Mouse (Mus musculus) layer of hippocampus, postnatal 36 days (tissue): ENCODE results near the gene Gpr4. TPM values are rescaled to one million over a fixed set of nuclear protein-coding genes. Genes with fewer than 3 reads are reported as not detected.

Experiments
- DNase-seq, 2 experiments: peaks; one replicate each; pipeline ENCODE4 v3.0.0; 2022
- total RNA-seq, 2 experiments: library from RNA; stranded (reverse); gene quantifications; 2 replicates each; pipeline ENCODE4 v1.2.3; 2021

The Gpr4 gene
- total RNA-seq, 2 experiments from 2014 or later, result 2.4 to 2.5 TPM

DNA sequence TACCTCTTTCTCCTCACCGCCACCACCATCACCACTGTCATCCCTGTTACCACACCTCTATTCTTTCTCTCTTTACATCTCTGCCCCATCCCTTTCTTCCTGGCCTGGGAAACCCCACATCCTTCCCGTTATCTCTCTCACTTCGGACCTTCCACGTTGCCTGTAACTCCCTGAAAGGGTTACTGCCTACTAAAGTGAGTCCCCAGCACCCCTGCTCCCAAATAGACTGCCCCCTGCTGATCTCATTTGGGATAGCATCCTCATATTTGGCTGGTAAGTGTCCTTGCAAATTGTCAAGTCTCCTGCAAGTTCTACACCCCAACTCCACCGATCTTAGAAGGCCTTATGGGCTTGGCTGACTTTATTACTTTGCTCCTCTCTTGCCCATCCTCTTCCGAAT lies 15.7 kb upstream of the Gpr4 start:
- DNase-seq, result no peak

DNA sequence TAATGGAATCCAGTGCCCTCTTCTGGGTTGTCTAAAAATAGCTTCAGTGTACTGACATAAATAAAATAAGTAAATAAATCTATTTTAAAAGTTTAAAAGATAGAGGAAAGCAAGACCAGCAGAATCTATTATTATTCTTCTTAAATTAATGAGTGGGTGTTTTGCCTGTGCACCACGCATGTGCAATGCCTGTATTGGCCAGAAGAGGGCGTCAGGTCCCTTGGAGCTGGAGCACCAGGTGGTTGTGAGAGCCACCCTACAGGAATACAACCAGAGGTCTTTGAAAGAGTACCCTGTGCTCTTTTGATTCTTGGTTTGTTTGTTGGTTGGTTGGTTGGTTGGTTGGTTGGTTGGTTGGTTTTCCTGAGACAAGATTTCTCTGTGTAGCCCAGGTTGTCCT lies 14.4 kb upstream of the Gpr4 start:
- no peak for DNase-seq

DNA sequence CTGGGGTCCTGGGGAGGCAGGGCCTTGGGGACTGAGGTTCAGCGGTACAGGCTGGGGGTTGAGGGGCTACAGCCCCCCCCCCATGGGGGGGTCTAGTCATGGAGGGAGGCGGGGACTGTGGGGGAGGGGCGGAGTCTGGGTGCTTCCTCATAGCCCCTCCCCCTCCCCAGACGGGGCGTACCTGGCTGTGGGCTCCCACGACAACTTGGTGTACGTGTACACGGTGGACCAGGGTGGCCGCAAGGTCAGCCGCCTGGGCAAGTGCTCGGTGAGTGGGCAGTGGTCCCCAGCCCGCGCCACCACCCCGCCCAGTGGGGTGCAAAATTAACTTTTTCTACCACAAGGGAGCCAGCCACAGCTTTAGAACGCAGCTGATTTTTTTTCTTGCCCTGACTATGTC lies 10.7 kb upstream of the Gpr4 start:
- DNase-seq, result no peak

DNA sequence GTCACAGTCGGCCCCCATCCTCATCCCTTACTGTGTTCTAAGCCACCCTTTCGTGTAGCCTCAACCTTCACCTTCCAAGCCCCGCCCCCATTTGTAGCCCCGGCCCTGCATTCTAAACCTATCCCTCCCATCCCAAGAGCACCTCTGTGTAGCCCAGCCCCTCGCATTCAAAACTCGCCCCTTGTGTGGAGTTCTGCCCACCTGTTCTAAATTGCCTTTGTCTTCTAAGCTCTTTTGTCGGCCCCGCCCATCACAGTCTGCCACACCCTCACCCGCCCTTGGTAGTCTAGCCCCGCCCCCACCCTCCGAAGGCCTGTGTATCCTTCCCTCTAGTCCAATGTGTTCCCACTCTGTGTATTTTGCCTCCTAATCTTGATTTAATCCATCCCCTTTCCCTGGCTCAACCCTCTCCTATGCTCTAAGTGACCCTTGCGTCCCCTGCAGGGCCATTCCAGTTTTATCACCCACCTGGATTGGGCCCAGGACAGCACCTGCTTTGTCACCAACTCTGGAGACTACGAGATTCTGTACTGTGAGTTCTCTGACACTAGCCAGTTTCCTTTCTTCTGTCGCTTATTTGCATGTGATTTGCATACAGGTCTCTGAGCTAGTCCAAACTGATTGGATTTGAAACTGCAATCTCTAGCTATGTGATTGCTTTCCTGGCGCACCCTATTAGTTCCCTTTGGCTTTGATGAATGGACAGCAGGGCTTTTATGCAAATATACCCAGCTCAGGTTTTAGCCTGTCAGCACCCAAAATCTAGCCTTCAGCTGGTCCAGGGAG lies 10.1 kb upstream of the Gpr4 start:
- DNase-seq, result no peak

DNA sequence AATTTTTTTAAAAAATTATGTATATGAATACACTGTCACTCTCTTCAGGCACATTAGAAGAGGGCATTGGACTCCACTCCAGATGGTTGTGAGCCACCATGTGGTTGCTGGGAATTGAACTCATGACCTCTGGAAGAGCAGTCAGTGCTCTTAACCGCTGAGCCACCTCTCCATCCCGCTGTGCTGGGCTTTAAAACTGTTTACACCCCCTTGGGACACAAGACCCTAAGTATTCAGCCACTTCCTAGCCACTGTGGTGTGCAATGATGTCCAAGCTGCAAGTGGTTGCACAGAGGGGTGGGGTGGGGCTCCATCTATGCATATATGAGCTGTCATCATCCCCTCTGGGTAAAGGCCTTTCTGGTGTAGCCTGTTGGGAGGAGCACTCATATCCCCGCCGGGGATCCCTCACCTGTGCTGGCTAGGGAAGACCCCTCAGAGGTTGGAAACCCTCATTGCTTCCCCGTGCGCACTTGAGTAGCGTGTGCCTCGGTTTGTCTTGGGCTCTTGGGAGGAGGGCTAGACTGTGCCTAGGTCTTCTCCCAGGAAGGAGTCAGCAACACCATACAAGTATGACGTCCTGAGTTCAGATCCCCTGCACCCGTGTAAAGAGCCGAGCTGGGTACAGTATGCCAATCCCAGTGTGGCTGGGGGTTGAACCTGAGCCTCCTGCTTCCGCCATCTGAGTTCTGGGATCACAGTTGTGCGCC lies 4.0 kb upstream of the Gpr4 start:
- DNase-seq, result no peak

DNA sequence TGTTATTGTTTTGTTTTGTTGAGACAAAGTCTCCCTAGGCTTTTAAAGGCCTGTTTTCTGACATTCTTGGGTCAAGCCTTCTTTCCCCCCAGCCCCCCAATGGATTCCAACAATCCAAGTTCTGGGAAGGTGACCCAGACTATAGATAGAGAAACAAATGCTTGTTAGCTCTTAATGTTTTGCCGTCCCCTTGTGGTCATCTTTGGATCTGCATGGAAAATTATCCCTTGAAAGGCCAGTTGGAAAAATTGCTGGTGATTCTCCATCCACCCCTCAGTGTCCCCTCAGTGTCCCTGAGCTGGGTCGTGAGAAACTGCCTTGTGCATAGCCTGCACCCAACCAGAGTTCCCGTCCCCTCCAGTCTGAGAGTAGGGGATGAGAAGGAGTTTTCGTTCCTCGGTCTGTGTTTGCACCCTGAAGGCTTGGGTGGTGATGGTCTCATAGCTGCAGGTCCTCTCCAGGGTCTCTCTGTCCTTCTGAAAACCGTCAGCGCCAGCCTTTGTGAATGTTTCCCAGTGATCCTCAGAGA lies 3.3 kb upstream of the Gpr4 start:
- DNase-seq, result peak in 1 of 2 experiments; percentile 36

DNA sequence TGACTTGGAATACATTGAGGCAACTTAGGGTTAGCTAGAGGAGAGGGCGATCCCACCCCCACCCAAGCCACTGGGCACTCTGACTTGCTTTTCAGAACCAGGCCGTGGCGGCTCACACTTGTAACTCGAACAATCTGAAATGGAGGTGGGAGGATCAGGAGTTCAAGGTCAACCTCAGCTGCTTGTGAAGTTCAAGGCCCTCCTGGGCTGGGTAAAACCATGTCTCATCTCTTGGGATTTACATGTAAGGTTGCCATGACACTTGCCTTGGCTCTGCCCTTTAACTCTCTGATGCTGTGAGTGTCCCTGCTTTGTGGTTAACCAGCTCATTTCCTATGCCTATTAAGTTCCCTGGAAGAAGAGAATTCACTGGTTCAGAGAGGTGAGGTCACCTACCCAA lies 2.8 kb upstream of the Gpr4 start:
- DNase-seq, result no peak

DNA sequence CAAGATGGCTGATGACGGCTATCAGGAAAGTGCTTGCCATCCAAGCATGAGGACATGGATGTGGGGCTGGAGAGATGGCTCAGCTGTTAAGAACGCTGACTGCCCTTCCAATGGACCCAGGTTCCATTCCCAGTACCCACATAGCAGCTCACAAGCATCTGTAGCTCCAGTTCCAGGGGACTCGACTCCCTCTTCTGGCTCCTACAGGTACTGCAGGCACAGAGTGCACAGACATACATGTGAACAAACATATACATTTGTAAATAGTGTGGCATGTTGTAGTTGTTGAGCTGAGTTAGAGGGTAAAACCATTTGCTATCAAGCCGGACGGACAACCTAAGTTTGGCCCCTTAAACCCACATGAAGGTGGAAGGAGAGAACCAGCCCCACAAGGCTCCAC lies 2.3 kb upstream of the Gpr4 start:
- no peak for DNase-seq

DNA sequence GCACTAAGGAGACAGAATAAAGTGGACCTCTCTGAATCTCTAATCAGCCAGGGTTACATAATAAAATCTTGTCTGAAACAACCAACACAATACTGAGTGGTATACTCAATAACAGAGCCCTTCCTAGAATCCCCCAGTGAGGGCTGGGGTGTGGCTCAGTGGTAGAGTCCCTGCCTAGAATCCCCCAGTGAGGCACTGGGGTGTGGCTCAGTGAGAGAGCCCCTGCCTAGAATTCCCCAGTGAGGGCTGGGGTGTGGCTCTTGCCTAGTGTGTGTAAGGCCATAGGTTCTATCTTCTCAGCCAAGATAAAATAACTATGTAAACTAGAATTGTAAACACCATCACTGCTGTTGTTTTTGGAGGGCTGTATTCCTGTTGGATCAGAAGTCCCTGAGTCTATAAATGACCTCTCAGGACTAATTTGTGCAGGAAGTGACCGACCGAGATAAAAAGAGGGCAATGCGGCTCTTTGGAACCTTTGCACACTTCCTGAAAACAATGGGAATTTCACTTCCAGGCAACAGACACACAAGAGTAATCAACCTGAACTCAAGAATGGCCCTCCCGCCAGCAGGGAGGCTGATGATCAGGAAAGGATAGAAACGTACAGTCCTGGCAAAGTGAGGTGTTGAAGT lies 1.2 kb upstream of the Gpr4 start:
- no peak for DNase-seq

DNA sequence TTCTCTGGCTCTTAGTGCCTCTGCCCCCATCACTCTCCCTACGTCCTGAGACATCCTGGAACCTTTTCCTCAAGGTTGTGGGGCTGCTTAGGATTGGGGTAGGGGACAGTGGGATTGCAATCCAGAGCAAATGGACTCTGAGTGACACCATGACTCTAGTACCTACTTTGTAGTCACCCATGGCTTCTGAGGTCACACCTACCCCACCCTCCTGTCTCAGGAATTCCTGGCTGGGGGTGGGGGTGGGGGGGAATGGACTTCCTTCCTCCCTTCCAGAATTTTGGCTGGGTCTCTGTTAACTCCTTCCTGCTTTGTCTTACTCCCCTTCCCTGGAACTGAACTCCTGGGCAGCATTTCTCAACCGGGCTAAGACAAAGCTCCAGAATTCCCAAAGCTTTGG lies 1.0 kb downstream of the Gpr4 start:
- DNase-seq, result no peak

DNA sequence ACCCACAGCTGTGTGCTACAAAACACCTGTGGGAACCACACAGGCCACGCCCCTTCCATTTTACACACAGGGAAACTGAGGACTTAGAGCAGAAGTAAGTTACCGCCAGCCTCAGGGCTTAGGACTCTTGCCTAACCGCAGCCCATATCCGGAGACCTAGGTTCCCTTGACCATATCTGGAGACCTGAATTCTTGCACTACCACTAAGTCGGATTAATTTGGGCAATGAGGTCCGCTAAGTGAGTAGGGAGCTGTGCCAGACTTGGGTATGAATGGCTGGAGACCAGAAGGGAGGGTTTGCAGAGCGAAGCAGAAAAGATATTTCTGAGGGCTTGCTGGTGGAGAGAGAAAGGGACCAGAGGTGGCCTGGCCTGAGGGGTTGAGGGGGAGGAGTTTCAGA lies 2.0 kb downstream of the Gpr4 start:
- DNase-seq, result no peak

DNA sequence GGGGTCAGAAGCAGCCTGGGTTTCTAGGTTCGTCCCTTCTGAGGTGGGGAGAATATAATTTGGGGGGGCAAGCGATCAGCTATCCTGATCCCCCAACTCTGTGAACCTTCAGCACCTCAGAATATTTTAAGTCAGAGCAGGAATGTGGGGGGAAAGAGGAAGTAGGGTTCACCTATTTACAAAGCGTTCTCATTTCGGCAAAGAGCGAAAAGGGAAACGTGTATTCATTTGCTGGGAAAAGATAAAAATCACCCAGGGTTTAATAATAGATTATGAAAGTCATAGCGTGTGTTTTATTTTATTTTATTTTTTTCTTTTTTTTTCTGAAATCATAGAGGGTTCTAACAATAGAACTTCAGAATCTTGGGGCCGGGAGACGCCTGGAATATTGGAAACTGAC lies 2.6 kb downstream of the Gpr4 start:
- DNase-seq, result no peak

DNA sequence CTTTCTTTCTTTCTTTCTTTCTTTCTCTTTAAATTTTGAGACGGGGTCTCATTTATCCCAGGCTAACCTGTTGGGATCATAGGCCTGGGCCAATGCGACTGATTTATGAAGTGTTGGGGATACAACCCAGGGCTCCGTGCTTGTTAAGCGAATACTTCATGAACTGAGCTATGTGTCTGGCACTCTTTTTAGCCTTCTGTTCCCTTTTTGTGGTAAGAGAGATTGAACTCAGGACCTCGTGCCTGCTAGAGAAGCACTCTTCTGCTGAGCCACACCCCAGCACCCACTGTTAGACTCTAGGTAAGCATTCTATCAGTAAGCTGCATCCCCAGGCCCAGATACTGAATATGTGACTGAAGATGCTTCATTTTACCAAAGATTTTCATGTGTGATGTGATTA lies 5.2 kb downstream of the Gpr4 start:
- DNase-seq, result no peak

DNA sequence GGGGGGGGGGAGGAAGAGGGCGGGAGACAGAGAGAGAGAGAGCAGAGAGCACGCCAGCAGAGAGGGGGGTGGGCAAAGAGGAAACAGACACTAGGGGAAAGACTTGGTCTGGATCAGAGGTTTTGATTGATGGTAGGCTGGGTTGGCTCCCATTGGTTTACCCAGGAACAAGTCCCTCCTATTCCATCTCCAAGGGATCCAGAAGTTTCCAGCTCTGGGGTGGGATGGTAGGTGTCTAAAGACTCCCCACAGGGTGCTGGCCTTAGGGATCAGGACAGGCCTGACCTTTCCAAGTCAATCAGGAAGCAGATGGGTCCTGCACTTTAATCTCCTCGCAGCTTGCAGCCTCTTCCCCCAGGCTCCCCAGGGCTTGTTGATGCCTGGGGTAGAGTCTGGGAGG lies 5.6 kb downstream of the Gpr4 start:
- DNase-seq, result no peak

DNA sequence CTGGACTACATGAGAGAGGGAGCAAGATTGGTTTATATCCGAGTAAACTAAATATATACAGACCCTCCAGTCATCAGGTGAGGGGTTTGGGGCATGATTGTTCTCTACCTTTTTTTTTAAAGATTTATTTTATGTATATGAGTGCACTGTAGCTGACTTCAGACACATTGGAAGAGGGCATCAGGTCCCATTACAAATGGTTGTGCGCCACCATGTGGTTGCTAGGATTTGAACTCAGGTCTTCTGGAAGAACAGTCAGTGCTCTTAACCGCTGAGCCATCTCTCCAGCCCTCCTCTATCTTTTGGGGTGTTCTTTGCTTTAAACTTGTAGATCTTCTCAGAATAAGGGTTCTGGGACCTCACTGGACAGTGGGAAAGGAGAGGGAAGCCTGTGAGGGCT lies 7.7 kb downstream of the Gpr4 start:
- DNase-seq, result no peak

DNA sequence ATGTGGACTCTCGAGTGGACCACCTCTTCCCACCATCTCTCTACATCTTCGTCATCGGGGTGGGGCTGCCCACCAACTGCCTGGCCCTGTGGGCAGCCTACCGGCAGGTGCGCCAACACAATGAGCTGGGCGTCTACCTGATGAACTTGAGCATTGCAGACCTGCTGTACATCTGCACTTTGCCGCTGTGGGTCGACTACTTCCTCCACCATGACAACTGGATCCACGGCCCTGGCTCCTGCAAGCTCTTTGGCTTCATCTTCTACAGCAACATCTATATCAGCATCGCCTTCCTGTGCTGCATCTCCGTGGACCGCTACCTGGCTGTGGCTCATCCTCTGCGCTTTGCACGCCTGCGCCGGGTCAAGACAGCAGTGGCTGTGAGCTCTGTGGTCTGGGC lies 9.9 kb downstream of the Gpr4 start:
- no peak for DNase-seq

DNA sequence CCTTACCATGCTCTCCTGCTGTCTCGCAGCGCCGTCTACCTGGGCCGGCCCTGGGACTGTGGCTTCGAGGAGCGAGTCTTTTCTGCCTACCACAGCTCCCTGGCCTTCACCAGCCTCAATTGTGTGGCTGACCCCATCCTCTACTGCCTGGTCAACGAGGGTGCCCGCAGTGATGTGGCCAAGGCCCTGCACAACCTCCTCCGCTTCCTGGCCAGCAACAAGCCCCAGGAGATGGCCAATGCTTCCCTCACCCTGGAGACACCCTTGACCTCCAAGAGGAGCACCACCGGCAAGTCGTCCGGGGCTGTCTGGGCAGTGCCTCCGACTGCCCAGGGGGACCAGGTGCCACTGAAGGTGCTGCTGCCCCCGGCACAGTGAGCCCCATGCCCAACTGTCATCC lies 10.5 kb downstream of the Gpr4 start:
- DNase-seq, result no peak

DNA sequence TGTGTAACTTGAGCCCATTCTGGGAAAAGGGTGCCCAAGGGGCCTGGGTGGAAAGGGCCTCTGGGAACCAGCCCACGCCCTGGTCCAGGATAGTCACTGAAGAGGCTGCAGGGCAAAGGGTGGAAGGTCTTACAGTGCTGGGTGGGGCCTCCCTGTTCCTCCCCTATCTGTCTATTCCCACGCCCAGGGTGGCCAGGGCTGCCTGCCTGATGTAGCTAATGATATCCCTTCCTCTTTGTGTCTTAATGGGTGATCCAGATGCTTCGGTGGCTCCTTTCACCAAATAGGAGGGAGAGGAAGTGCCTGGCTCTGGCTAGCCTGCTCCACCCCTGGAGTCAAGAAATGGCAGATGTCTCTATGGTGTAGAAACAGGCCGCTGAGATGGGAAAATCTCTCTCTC lies 12.6 kb downstream of the Gpr4 start:
- DNase-seq, result no peak

DNA sequence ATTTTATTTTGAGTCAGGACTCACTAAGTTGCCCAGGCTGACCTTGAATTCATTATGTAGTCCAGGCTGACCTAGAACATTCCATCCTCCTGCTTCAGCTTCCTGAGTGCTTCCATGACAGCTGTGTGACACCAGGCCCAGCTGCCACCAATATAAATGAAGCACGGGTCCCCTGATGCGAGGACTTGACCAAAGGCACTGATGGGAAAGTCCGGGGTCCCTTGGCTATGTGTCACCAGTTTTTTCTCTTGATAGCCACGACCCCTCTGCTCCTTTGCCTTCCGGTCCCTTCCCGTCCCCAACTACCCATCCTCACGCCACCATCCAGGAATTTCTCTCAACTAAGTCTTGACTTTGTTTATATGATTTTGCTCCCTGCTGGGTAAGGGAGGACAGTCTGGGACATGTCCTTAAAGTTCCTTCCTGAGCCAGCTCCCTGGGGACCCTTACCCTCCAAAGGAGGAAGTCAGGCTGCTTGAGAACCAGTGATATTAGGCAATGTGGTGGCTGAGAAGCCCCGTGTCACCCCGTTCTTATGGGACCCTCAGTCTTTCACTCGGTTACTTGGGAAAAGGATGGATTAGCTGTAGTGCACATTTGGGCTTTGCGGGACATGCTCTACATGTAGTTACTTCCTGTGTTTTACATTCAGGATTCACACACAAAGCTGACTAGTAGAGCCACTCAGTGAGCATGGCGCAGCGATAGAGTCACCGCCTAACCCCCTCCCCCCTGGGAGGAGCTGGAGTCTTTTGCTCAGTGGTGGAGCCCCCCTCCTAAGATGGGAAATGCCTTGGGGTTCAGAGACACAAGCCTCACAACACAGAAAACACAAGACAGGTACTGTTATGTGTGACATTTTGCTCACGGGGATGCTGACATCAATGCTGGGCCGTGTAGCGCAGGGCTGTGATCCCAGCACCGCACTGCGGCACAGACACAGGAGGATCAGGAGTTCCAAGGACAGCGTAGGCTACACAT lies 14.8 kb downstream of the Gpr4 start:
- peak; percentile 45 to 50 for DNase-seq

DNA sequence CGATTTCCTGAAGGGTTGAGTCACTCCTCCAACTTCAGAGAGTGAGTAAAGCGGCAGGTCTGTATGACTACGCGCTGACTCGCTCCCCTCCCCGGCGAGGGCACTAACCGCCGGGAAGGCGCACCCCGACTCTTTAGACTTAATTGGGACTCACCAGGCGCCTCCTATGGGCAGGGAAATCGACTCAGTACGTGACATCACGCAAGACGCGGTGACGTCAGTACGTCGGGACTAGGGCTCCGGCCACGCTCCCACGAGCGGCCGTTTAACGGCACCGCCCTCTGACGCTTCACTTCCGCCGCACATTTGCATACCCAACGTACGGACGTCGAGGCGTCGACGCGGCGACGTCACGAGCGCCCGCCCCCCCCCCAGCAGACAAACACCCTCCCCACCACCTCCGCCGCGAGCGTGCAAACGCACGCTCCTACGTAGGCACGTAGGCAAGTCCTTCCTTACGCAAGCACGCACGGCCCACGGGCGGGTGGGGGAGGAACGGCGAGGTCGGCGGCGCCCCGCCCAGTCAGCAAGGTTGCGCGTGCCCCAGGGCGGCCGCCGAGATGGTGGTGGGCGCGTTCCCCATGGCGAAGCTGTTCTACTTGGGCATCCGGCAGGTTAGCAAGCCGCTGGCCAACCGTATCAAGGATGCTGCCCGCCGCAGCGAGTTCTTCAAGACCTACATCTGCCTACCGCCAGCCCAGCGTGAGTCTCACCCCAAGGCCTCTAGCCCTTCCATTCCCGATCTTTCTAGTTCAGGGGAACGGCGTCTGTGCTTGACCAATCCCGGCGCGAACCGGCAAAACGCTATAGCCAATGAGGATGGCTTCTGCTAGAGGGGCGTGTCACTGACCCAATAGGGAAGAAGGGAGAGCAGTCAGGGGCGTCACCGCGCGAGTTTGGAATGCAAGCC lies 15.8 kb downstream of the Gpr4 start, which contains the start of gene Opa3:
TSS of gene Opa3 (plus strand) at position 452 of the 910 bp plus-strand sequence.
- peak; percentile 99 for DNase-seq

DNA sequence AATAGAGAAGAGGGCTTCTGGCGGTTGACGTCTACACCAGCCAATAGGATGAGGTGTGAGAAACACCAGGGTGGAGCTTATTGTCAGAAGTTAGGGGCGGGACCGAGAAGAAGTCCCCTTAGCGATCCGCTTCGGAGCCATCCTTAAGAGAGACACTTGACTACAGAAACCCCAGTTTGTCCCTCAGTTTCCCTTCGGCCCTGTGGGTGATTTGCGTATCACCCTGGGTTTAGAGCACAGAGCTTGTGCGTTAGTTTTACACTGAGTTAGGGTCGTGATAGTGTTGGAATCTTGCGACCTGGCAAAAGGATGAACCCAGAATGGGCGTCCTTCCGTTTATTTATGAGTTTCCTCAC lies 16.4 kb downstream of the Gpr4 start:
- no peak for DNase-seq
